Mouse (Mus musculus): ENCODE measurements around the gene Rbm20. TPM values are rescaled to one million over a fixed set of nuclear protein-coding genes. Genes with fewer than 3 reads are reported as not detected.

Gene Rbm20
- total and polyA plus RNA-seq, 2 experiments from 2014 or later: 1.4 to 3.4 TPM

DNA sequence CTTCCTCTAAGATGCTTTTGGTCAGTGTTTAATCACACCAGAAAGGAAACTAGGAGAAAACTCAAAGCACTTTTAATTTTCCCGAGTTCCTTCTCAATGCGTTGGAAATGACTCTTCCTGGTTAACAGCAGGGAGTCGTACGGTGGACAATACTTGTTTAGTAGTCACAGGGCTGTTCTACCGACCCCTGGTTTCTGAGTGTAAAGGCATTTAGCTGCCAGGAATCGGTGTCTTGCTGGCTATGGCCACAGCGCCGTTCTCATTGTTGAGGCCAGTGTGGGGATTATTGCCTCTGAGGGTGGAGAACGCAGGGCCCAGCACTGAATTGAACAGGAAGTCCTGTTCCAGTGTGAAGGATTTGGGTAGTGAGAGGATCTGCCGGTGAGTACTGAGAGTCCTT lies 13.7 kb downstream of the Rbm20 start:
- ATAC-seq: no peak
- H3K36me3 ChIP-seq (ENCODE audit: insufficient read depth): no peaks in the 10 kb centered on the region
- no peaks in the 10 kb centered on the region for H3K4me1 ChIP-seq (ENCODE audit: insufficient read depth)
- no peaks in the 10 kb centered on the region for H3K27me3 ChIP-seq (ENCODE audit: insufficient read depth, low read length)
- no peak for DNase-seq
- no peaks in the 10 kb centered on the region for H3K9me3 ChIP-seq (ENCODE audit: low read length)
- H3K27ac ChIP-seq (ENCODE audit: low read depth, low read length): no peak overlapping the region
- H3K4me2 ChIP-seq (ENCODE audit: low read depth): no peak overlapping the region
- H3K4me3 ChIP-seq (ENCODE audit: low read depth, low read length): no peak overlapping the region
- no peak overlapping the region for H3K9ac ChIP-seq
- WGBS: 53% methylated on average over 10 of the region's 10 CpGs
- TF ChIP-seq CTCF (IDR thresholded peaks at IDR 0.05; ENCODE audit: low read depth): no peak

GRCm38 (mm10) chr19:53694020-53694419 lies 16.9 kb downstream of the Rbm20 start:
- peaks cover 9% of the 10 kb centered on the region for H3K4me1 ChIP-seq (ENCODE audit: insufficient read depth)
- H3K27me3 ChIP-seq (ENCODE audit: insufficient read depth, low read length): no peaks in the 10 kb centered on the region
- 24% methylated on average over 1 of the region's 1 CpGs for WGBS
- TF ChIP-seq CTCF (IDR thresholded peaks at IDR 0.05; ENCODE audit: low read depth): no peak
- no peak overlapping the region for H3K9ac ChIP-seq
- DNase-seq (no peak), ATAC-seq (no peak)
- H3K4me2 ChIP-seq (ENCODE audit: low read depth): no peak overlapping the region
- no peaks in the 10 kb centered on the region for H3K9me3 ChIP-seq (ENCODE audit: low read length)
- no peak overlapping the region for H3K4me3 ChIP-seq (ENCODE audit: low read depth, low read length)
- H3K27ac ChIP-seq (ENCODE audit: low read depth, low read length): no peak overlapping the region
- no peaks in the 10 kb centered on the region for H3K36me3 ChIP-seq (ENCODE audit: insufficient read depth)

DNA sequence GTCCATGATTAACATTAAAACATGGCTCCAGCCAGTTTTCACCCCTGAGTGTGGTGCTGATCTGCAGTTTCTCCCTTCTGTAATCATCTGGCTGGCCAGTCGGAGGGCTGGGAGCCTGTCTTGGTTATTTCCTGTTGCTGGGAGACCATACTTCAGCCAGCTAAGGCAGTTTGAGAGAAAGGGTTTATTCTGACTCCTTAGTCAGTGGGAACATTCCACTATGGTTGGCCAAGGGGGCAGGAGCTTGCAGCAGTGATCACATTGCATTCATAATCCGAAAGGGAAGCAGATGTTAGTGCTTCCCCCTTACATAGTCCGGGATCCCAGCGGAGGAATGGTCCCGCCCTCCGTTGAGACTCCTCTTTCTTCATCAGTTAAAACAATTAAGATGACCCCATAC lies 19.0 kb downstream of the Rbm20 start:
- Histone ChIP-seq H3K36me3 (ENCODE audit: insufficient read depth) (no peaks in the 10 kb centered on the region), H3K4me1 (ENCODE audit: insufficient read depth) (peaks cover 9% of the 10 kb centered on the region), H3K9ac (no peak overlapping the region), H3K4me3 (ENCODE audit: low read depth, low read length) (no peak overlapping the region), H3K27ac (ENCODE audit: low read depth, low read length) (no peak overlapping the region), H3K4me2 (ENCODE audit: low read depth) (no peak overlapping the region), H3K27me3 (ENCODE audit: insufficient read depth, low read length) (no peaks in the 10 kb centered on the region), H3K9me3 (ENCODE audit: low read length) (no peaks in the 10 kb centered on the region)
- 76% methylated on average over 6 of the region's 6 CpGs for WGBS
- ATAC-seq (no peak), DNase-seq (no peak)
- TF ChIP-seq CTCF (IDR thresholded peaks at IDR 0.05; ENCODE audit: low read depth): no peak

DNA sequence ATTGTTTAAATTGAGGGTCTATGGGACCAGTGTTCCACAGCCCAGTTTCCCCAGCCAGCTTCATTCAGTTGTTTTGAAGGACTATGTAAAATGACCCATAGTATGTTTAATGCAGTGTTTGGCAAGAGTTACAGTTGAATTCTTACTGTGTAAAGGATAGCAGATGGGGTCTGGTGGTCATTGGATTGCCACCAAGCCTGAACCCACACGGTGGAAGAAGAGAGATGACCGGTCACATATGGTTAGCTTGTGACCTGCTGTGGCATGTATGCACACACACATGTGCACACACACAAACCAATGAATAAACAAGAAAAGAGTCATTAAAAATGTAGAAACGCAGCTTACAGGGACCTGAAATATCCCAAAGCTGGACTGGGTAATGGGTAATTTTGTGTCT lies 19.5 kb downstream of the Rbm20 start:
- DNase-seq (no peak), ATAC-seq (no peak)
- WGBS: 83% methylated on average over 3 of the region's 3 CpGs
- TF ChIP-seq CTCF (IDR thresholded peaks at IDR 0.05; ENCODE audit: low read depth): no peak
- Histone ChIP-seq H3K27me3 (ENCODE audit: insufficient read depth, low read length) (no peaks in the 10 kb centered on the region), H3K4me2 (ENCODE audit: low read depth) (no peak overlapping the region), H3K36me3 (ENCODE audit: insufficient read depth) (no peaks in the 10 kb centered on the region), H3K4me3 (ENCODE audit: low read depth, low read length) (no peak overlapping the region), H3K27ac (ENCODE audit: low read depth, low read length) (no peak overlapping the region), H3K9me3 (ENCODE audit: low read length) (no peaks in the 10 kb centered on the region), H3K4me1 (ENCODE audit: insufficient read depth) (peaks cover 9% of the 10 kb centered on the region), H3K9ac (no peak overlapping the region)

- Histone ChIP-seq H3K4me3 (ENCODE audit: low read depth, low read length) (no peak overlapping the region; the same call in 1 of the 2 replicates), H3K27me3 (ENCODE audit: insufficient read depth, low read length) (no peaks in the 10 kb centered on the region), H3K9me3 (ENCODE audit: low read length) (no peaks in the 10 kb centered on the region), H3K4me2 (ENCODE audit: low read depth) (peak overlapping the region; percentile 13; the same call in 1 of the 2 replicates), H3K27ac (ENCODE audit: low read depth, low read length) (no peak overlapping the region), H3K36me3 (ENCODE audit: insufficient read depth) (no peaks in the 10 kb centered on the region), H3K4me1 (ENCODE audit: insufficient read depth) (peaks cover 9% of the 10 kb centered on the region), H3K9ac (no peak overlapping the region)
- DNase-seq (no peak), ATAC-seq (peak; percentile 45; the same call in 1 of the 2 replicates)
- TF ChIP-seq CTCF (IDR thresholded peaks at IDR 0.05; ENCODE audit: low read depth): no peak
- 29% methylated on average over 24 of the region's 24 CpGs for WGBS
Observed at GRCm38 (mm10) chr19:53697376-53698126, 20.4 kb downstream of the Rbm20 start.

DNA sequence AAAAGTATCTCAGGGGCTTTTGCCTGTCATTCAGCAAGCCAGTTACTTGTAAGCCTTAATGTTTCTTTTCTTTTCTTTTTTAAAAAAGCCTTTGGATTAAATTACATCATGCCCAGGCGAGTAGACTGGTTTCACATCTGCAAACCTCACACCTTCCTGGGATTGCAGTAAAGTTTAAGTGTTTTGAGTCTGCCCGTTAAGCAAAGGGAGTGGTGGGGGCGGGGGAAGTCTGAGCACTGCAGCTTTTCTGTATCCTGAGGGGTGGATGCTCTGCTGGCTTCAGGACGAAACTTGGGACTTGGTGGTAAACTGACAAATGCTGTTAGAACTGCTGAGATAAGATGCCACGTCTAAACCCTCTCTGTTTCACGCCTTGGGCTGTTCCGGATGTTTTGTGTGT lies 22.6 kb downstream of the Rbm20 start:
- WGBS: 33% methylated on average over 7 of the region's 7 CpGs
- H3K4me1 ChIP-seq (ENCODE audit: insufficient read depth): peaks cover 9% of the 10 kb centered on the region
- H3K27ac ChIP-seq (ENCODE audit: low read depth, low read length): no peak overlapping the region
- TF ChIP-seq CTCF (IDR thresholded peaks at IDR 0.05; ENCODE audit: low read depth): no peak
- no peak overlapping the region for H3K9ac ChIP-seq
- H3K4me2 ChIP-seq (ENCODE audit: low read depth): no peak overlapping the region
- H3K9me3 ChIP-seq (ENCODE audit: low read length): no peaks in the 10 kb centered on the region
- ATAC-seq (no peak), DNase-seq (no peak)
- no peak overlapping the region for H3K4me3 ChIP-seq (ENCODE audit: low read depth, low read length)
- H3K36me3 ChIP-seq (ENCODE audit: insufficient read depth): no peaks in the 10 kb centered on the region
- H3K27me3 ChIP-seq (ENCODE audit: insufficient read depth, low read length): no peaks in the 10 kb centered on the region

GRCm38 (mm10) chr19:53701434-53701833 lies 24.3 kb downstream of the Rbm20 start:
- H3K4me1 ChIP-seq (ENCODE audit: insufficient read depth): peaks cover 9% of the 10 kb centered on the region
- no peak for TF ChIP-seq CTCF (IDR thresholded peaks at IDR 0.05; ENCODE audit: low read depth)
- ATAC-seq: no peak
- H3K4me2 ChIP-seq (ENCODE audit: low read depth): no peak overlapping the region
- 96% methylated on average over 9 of the region's 9 CpGs for WGBS
- H3K9me3 ChIP-seq (ENCODE audit: low read length): no peaks in the 10 kb centered on the region
- no peak overlapping the region for H3K9ac ChIP-seq
- H3K36me3 ChIP-seq (ENCODE audit: insufficient read depth): no peaks in the 10 kb centered on the region
- H3K27me3 ChIP-seq (ENCODE audit: insufficient read depth, low read length): no peaks in the 10 kb centered on the region
- no peak for DNase-seq
- H3K27ac ChIP-seq (ENCODE audit: low read depth, low read length): no peak overlapping the region
- no peak overlapping the region for H3K4me3 ChIP-seq (ENCODE audit: low read depth, low read length)

Data from forebrain, postnatal 0 days (tissue).